Mouse (Mus musculus): ENCODE results near the gene Anapc11. TPM values are rescaled to one million over a fixed set of nuclear protein-coding genes. Genes with fewer than 3 reads are reported as not detected.

The Anapc11 gene
- 244 TPM in 2 replicates for polyA plus RNA-seq (2014; fragmentation: Nextera tagmentation; extraction: Ambion mirVana)

GRCm38 (mm10) chr11:120598283-120598989 lies at the start of gene Anapc11, which contains the start of gene Alyref:
Gene Anapc11, plus strand, starts transcription at chr11:120598421.
Gene Alyref, minus strand, starts transcription at chr11:120598365.
- no peaks in the 10 kb centered on the region for H3K27me3 ChIP-seq (replicated peaks; ENCODE audit: control insufficient read depth, insufficient read depth, low read length)
- H3K9ac ChIP-seq (ENCODE audit: low read length): peak within 1 kb of the TSS; percentile 96
- peaks cover 20% of the 10 kb centered on the region for H3K4me1 ChIP-seq (replicated peaks; ENCODE audit: control insufficient read depth, insufficient read depth, low read length)
- H3K9me3 ChIP-seq (ENCODE audit: control insufficient read depth, low read length): no peaks in the 10 kb centered on the region
- under 1% methylated on average over 86 of the region's 88 CpGs for WGBS
- peak within 1 kb of the TSS; percentile 88 for H3K4me2 ChIP-seq (ENCODE audit: low read length)
- H3K36me3 ChIP-seq (ENCODE audit: control insufficient read depth, insufficient read depth, low read length): peaks cover 65% of the 10 kb centered on the region
- DNase-seq (ENCODE audit: low spot score) (peak; percentile 93), ATAC-seq (replicated peaks; ENCODE audit: low FRiP score, low TSS enrichment, low read depth) (peak; percentile 97)
- H3K27ac ChIP-seq (ENCODE audit: low read depth): peak within 1 kb of the TSS; percentile 81
- peak within 1 kb of the TSS; percentile 98 for H3K4me3 ChIP-seq (ENCODE audit: low read depth, low read length)

- DNase-seq (ENCODE audit: low spot score): no peak
- Histone ChIP-seq H3K27ac (ENCODE audit: low read depth) (peak overlapping the region; percentile 84), H3K4me2 (ENCODE audit: low read length) (peak overlapping the region; percentile 89), H3K36me3 (ENCODE audit: control insufficient read depth, insufficient read depth, low read length) (peaks cover 19% of the 10 kb centered on the region), H3K4me3 (ENCODE audit: low read depth, low read length) (peak overlapping the region; percentile 83), H3K9me3 (ENCODE audit: control insufficient read depth, low read length) (no peaks in the 10 kb centered on the region), H3K4me1 (replicated peaks; ENCODE audit: control insufficient read depth, insufficient read depth, low read length) (peaks cover 15% of the 10 kb centered on the region), H3K27me3 (replicated peaks; ENCODE audit: control insufficient read depth, insufficient read depth, low read length) (no peaks in the 10 kb centered on the region), H3K9ac (ENCODE audit: low read length) (peak overlapping the region; percentile 89)
- WGBS: 18% methylated on average over 7 of the region's 7 CpGs
- ATAC-seq (replicated peaks; ENCODE audit: low FRiP score, low TSS enrichment, low read depth): no peak
Measured at GRCm38 (mm10) chr11:120548786-120549167, 49.4 kb upstream of the Anapc11 start.

GRCm38 (mm10) chr11:120549168-120549945 lies 48.9 kb upstream of the Anapc11 start, which contains the start of gene Mcrip1:
Gene Mcrip1, minus strand, starts transcription at chr11:120549727.
- peaks cover 13% of the 10 kb centered on the region for H3K36me3 ChIP-seq (ENCODE audit: control insufficient read depth, insufficient read depth, low read length)
- peak within 1 kb of the TSS; percentile 84 for H3K27ac ChIP-seq (ENCODE audit: low read depth)
- H3K4me2 ChIP-seq (ENCODE audit: low read length): peak within 1 kb of the TSS; percentile 89
- peak within 1 kb of the TSS; percentile 89 for H3K9ac ChIP-seq (ENCODE audit: low read length)
- DNase-seq (ENCODE audit: low spot score) (peak; percentile 91), ATAC-seq (replicated peaks; ENCODE audit: low FRiP score, low TSS enrichment, low read depth) (peak; percentile 82)
- H3K9me3 ChIP-seq (ENCODE audit: control insufficient read depth, low read length): no peaks in the 10 kb centered on the region
- peaks cover 15% of the 10 kb centered on the region for H3K4me1 ChIP-seq (replicated peaks; ENCODE audit: control insufficient read depth, insufficient read depth, low read length)
- H3K27me3 ChIP-seq (replicated peaks; ENCODE audit: control insufficient read depth, insufficient read depth, low read length): no peaks in the 10 kb centered on the region
- H3K4me3 ChIP-seq (ENCODE audit: low read depth, low read length): peak within 1 kb of the TSS; percentile 83
- whole genome bisulfite sequencing: under 1% methylated on average over 76 of the region's 87 CpGs

GRCm38 (mm10) chr11:120549986-120550809 lies 48.0 kb upstream of the Anapc11 start:
- H3K4me3 ChIP-seq (ENCODE audit: low read depth, low read length): peak overlapping the region; percentile 83
- H3K9me3 ChIP-seq (ENCODE audit: control insufficient read depth, low read length): no peaks in the 10 kb centered on the region
- H3K4me2 ChIP-seq (ENCODE audit: low read length): peak overlapping the region; percentile 89
- WGBS: 66% methylated on average over 11 of the region's 11 CpGs
- H3K9ac ChIP-seq (ENCODE audit: low read length): peak overlapping the region; percentile 89
- peaks cover 15% of the 10 kb centered on the region for H3K4me1 ChIP-seq (replicated peaks; ENCODE audit: control insufficient read depth, insufficient read depth, low read length)
- ATAC-seq (replicated peaks; ENCODE audit: low FRiP score, low TSS enrichment, low read depth): peak; percentile 41
- no peaks in the 10 kb centered on the region for H3K27me3 ChIP-seq (replicated peaks; ENCODE audit: control insufficient read depth, insufficient read depth, low read length)
- peak overlapping the region; percentile 84; the same call in 1 of the 2 replicates for H3K27ac ChIP-seq (ENCODE audit: low read depth)
- DNase-seq (ENCODE audit: low spot score): no peak
- H3K36me3 ChIP-seq (ENCODE audit: control insufficient read depth, insufficient read depth, low read length): peaks cover 5% of the 10 kb centered on the region

- H3K4me1 ChIP-seq (replicated peaks; ENCODE audit: control insufficient read depth, insufficient read depth, low read length): peaks cover 15% of the 10 kb centered on the region
- 0 out of 2 replicates have a peak within 1 kb of the TSS, but pooled peaks have one; percentile 84 for H3K27ac ChIP-seq (ENCODE audit: low read depth)
- no peaks in the 10 kb centered on the region for H3K9me3 ChIP-seq (ENCODE audit: control insufficient read depth, low read length)
- H3K9ac ChIP-seq (ENCODE audit: low read length): peak within 1 kb of the TSS; percentile 89
- no peak for DNase-seq (ENCODE audit: low spot score)
- H3K27me3 ChIP-seq (replicated peaks; ENCODE audit: control insufficient read depth, insufficient read depth, low read length): no peaks in the 10 kb centered on the region
- peak within 1 kb of the TSS; percentile 83 for H3K4me3 ChIP-seq (ENCODE audit: low read depth, low read length)
- no peak for ATAC-seq (replicated peaks; ENCODE audit: low FRiP score, low TSS enrichment, low read depth)
- peaks cover 4% of the 10 kb centered on the region; the same call in 1 of the 2 replicates for H3K36me3 ChIP-seq (ENCODE audit: control insufficient read depth, insufficient read depth, low read length)
- WGBS: 93% methylated on average over 28 of the region's 28 CpGs
- peak within 1 kb of the TSS; percentile 89 for H3K4me2 ChIP-seq (ENCODE audit: low read length)
Measured at GRCm38 (mm10) chr11:120550810-120551440, 47.3 kb upstream of the Anapc11 start, which contains the start of gene Ppp1r27. Gene Ppp1r27, minus strand, starts transcription at chr11:120551132.

GRCm38 (mm10) chr11:120552736-120553135 lies 45.5 kb upstream of the Anapc11 start:
- Histone ChIP-seq H3K4me2 (ENCODE audit: low read length) (no peak overlapping the region), H3K36me3 (ENCODE audit: control insufficient read depth, insufficient read depth, low read length) (no peaks in the 10 kb centered on the region), H3K4me3 (ENCODE audit: low read depth, low read length) (no peak overlapping the region), H3K9ac (ENCODE audit: low read length) (no peak overlapping the region), H3K9me3 (ENCODE audit: control insufficient read depth, low read length) (peaks cover 2% of the 10 kb centered on the region; the same call in 1 of the 2 replicates), H3K4me1 (replicated peaks; ENCODE audit: control insufficient read depth, insufficient read depth, low read length) (peaks cover 15% of the 10 kb centered on the region), H3K27me3 (replicated peaks; ENCODE audit: control insufficient read depth, insufficient read depth, low read length) (no peaks in the 10 kb centered on the region), H3K27ac (ENCODE audit: low read depth) (no peak overlapping the region)
- DNase-seq (ENCODE audit: low spot score) (no peak), ATAC-seq (replicated peaks; ENCODE audit: low FRiP score, low TSS enrichment, low read depth) (no peak)
- 73% methylated on average over 5 of the region's 5 CpGs for WGBS

- H3K36me3 ChIP-seq (ENCODE audit: control insufficient read depth, insufficient read depth, low read length): peaks cover 9% of the 10 kb centered on the region
- peaks cover 4% of the 10 kb centered on the region for H3K4me1 ChIP-seq (replicated peaks; ENCODE audit: control insufficient read depth, insufficient read depth, low read length)
- peaks cover 3% of the 10 kb centered on the region; the same call in 1 of the 2 replicates for H3K9me3 ChIP-seq (ENCODE audit: control insufficient read depth, low read length)
- no peak overlapping the region for H3K4me3 ChIP-seq (ENCODE audit: low read depth, low read length)
- 71% methylated on average over 7 of the region's 7 CpGs for whole genome bisulfite sequencing
- ATAC-seq (replicated peaks; ENCODE audit: low FRiP score, low TSS enrichment, low read depth): no peak
- H3K4me2 ChIP-seq (ENCODE audit: low read length): no peak overlapping the region
- DNase-seq (ENCODE audit: low spot score): no peak
- H3K27me3 ChIP-seq (replicated peaks; ENCODE audit: control insufficient read depth, insufficient read depth, low read length): no peaks in the 10 kb centered on the region
- no peak overlapping the region for H3K9ac ChIP-seq (ENCODE audit: low read length)
- no peak overlapping the region for H3K27ac ChIP-seq (ENCODE audit: low read depth)
Measured at GRCm38 (mm10) chr11:120554834-120555233, 43.4 kb upstream of the Anapc11 start.

Data from intestine, embryonic 14.5 days (tissue).